Mouse (Mus musculus): ENCODE results near the gene Nedd1. TPM values are rescaled to one million over a fixed set of nuclear protein-coding genes. Genes with fewer than 3 reads are reported as not detected.

Gene Nedd1
- polyA plus RNA-seq, 1 experiment from 2014 or later: 24.9 TPM

DNA sequence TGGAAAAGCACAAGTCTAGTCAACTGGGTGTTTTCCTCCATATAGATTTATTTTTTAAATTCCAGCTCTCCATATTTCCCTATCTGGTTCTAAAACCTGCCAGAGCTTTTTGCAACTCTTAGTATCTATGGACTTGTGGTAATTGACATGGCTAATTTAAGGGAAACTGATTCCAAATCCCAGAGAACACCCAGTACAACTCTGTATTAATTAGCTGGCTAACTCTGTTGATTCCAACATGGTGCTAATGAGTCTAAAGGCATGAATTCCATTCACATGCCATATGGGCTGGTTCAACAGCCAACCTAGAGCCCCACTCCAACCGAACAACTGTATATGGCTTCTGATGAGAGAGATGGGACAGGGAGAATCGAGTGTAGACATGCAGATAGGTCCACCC, 74.5 kb downstream of the Nedd1 start:
- no peaks in the 10 kb centered on the region for H3K9me3 ChIP-seq (ENCODE audit: low read length)
- no peak overlapping the region for H3K4me3 ChIP-seq (ENCODE audit: low read depth, low read length)
- TF ChIP-seq CTCF (IDR thresholded peaks at IDR 0.05) (no peak), EP300 (IDR thresholded peaks at IDR 0.05) (no peak)

DNA sequence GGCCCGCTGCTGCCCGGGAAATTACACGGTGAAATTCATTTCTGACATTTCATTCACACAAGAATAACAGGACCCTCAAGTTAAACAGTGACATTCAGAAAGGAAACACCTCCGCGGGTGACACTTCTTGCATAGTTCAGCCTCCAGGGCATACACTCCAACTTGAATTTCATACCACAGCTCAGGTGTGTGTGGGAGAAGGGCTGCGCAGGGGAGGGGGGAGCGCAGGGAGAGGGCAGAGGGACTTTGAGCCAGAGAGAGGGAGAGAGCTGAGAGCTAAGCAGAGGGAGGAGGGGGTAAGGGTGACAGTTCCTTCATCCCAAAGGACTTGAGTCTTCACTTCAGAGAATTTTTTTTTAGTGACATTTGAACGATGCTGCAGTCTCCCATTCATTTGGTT, 78.2 kb downstream of the Nedd1 start:
- no peak for ATAC-seq
- TF ChIP-seq CTCF (IDR thresholded peaks at IDR 0.05) (no peak), EP300 (IDR thresholded peaks at IDR 0.05) (no peak)
- H3K27me3 ChIP-seq (replicated peaks; ENCODE audit: insufficient read depth, low read length): no peaks in the 10 kb centered on the region
- H3K4me3 ChIP-seq (ENCODE audit: low read depth, low read length): no peak overlapping the region
- WGBS: 38% methylated on average over 7 of the region's 8 CpGs
- no peak overlapping the region for H3K9ac ChIP-seq (replicated peaks; ENCODE audit: low read depth)
- no peaks in the 10 kb centered on the region for H3K36me3 ChIP-seq (ENCODE audit: insufficient read depth, low read length)
- no peak overlapping the region for H3K27ac ChIP-seq (ENCODE audit: low read length)
- no peak overlapping the region for H3K4me2 ChIP-seq (replicated peaks; ENCODE audit: low read depth, low read length)
- no peaks in the 10 kb centered on the region for H3K9me3 ChIP-seq (ENCODE audit: low read length)
- DNase-seq (ENCODE audit: low spot score): no peak
- H3K4me1 ChIP-seq (ENCODE audit: insufficient read depth, low read depth, low read length): no peaks in the 10 kb centered on the region

More for the DNA sequence above, 74.5 kb downstream of the Nedd1 start:
- Histone ChIP-seq H3K36me3 (ENCODE audit: insufficient read depth, low read length) (no peaks in the 10 kb centered on the region), H3K9ac (replicated peaks; ENCODE audit: low read depth) (no peak overlapping the region), H3K27ac (ENCODE audit: low read length) (no peak overlapping the region), H3K4me2 (replicated peaks; ENCODE audit: low read depth, low read length) (no peak overlapping the region), H3K4me1 (ENCODE audit: insufficient read depth, low read depth, low read length) (no peaks in the 10 kb centered on the region), H3K27me3 (replicated peaks; ENCODE audit: insufficient read depth, low read length) (no peaks in the 10 kb centered on the region)
- ATAC-seq: no peak
- WGBS: 76% methylated on average over 2 of the region's 2 CpGs
- DNase-seq (ENCODE audit: low spot score): no peak

DNA sequence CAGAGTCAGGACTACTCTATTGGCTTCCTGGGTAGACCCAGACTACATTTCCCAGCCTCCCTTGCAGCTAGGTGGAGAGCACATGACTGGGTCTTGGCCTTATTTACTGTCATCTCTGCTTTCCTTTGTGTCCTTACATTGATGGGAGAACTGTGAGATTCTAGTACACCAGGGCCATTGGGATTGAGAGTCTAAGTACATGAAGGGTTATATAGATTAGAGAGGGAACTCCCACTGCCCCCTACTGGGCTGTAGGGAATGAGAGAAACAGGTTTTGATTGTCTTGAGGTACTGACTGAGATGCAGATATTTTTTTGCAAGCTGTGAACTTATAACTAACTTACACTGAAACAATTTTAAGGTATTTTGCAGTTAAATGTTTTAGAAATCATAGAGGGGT, 81.2 kb downstream of the Nedd1 start:
- TF ChIP-seq CTCF (IDR thresholded peaks at IDR 0.05) (0 out of 2 replicates have a peak, but pooled peaks have one; percentile 8), EP300 (IDR thresholded peaks at IDR 0.05) (no peak)
- Histone ChIP-seq H3K4me2 (replicated peaks; ENCODE audit: low read depth, low read length) (no peak overlapping the region), H3K36me3 (ENCODE audit: insufficient read depth, low read length) (no peaks in the 10 kb centered on the region), H3K9ac (replicated peaks; ENCODE audit: low read depth) (no peak overlapping the region), H3K4me3 (ENCODE audit: low read depth, low read length) (no peak overlapping the region), H3K27me3 (replicated peaks; ENCODE audit: insufficient read depth, low read length) (no peaks in the 10 kb centered on the region), H3K4me1 (ENCODE audit: insufficient read depth, low read depth, low read length) (no peaks in the 10 kb centered on the region), H3K9me3 (ENCODE audit: low read length) (no peaks in the 10 kb centered on the region), H3K27ac (ENCODE audit: low read length) (no peak overlapping the region)
- DNase-seq (ENCODE audit: low spot score) (no peak), ATAC-seq (no peak)
